Mouse (Mus musculus) ovary, adult 18-20 months (tissue): Measurements from ENCODE around the gene Ttyh3.

Experiments
- DNase-seq: peaks from one replicate; pipeline ENCODE4 v3.0.0; 2022; ENCODE audit warnings: low spot score, mixed read lengths

Gene Ttyh3

DNA sequence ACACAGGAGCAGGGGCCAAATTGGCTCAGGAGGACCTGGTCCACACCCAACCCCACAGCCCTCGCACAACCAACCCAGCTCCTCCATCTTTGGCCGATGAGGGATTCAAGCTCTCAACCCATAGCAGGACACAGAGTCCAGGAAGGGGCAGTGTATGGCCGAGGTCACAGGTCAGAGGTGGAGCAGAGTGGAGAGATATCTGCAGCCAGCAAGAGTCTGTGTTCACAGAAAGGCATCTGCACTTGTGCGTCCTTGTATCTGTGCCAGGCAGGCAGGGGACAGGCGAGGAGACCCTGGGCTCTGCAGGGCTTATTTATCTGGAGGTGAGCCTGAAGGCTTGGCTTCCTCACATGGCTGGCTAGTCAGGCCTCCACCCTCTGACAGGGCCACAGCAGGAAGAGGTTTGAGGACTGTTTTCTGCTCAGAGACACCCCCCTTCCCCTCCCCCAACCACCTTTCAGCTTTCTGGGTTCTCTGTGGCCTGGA lies 73.4 kb downstream of the Ttyh3 start:
- no peak for DNase-seq

DNA sequence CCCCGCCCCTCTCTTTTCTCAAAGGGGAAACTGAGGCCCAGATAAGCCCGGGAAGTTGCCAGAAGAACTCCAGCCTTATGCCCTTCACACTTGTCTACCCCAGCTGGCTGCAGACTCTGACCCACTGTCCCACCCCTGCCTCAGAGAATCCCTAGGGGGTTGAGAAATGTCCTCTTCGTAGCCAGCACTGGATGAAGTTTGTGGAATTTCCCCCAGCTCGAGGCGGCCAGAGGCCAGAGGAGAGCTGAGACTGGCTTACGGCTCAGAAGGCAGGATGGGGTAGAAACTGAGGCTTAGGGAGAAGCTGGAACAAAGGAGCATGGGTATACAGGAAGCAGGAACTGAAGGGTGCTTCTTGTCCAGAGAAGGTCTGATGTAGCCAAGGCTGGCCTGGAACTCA lies 76.2 kb downstream of the Ttyh3 start:
- no peak for DNase-seq

DNA sequence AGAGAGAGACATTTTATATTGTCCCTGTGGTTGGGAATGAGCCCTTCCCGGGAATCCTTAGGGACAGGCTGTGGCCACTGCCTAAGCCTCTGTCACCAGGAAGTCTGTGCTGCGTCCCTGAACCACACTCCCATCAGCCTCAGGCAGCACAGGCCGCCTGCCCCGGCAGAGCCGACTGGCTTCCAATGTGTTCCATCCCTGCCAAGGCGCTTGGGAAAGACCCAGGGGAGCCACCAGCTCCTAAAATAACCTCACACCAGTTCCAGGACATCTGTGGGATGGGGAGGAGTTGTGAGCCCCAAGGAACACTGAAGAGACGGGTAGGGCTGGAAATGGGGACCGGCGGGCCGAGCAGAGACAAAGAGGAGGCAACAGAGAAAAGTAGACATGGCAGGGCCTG lies 77.2 kb downstream of the Ttyh3 start:
- DNase-seq: no peak

DNA sequence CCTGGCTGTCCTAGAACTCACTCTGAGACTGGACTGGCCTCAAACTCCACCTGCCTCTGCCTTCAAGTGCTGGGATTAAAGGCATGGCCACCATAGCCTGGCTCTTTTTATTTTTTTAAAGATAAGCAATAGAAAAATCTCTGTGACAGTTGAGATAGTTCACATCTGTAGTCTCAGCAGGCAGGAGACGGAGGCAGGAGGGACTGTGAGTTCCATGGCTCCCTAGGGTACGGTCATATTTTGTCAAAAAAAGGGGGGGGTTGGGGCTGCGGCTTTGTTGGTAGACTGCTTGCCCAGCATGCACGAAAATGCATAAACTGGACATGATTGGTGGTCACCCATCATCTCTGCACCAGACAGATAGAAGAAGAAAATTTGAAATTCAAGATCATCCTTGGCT lies 77.6 kb downstream of the Ttyh3 start:
- DNase-seq: no peak
